Mouse (Mus musculus) testis, postnatal 14 days (tissue): Measurements from ENCODE around the gene AC109138.7.

Experiments used
- DNase-seq: peaks from one replicate; pipeline ENCODE4 v3.0.0; 2021; ENCODE audit warnings: low spot score

AC109138.7 gene

DNA sequence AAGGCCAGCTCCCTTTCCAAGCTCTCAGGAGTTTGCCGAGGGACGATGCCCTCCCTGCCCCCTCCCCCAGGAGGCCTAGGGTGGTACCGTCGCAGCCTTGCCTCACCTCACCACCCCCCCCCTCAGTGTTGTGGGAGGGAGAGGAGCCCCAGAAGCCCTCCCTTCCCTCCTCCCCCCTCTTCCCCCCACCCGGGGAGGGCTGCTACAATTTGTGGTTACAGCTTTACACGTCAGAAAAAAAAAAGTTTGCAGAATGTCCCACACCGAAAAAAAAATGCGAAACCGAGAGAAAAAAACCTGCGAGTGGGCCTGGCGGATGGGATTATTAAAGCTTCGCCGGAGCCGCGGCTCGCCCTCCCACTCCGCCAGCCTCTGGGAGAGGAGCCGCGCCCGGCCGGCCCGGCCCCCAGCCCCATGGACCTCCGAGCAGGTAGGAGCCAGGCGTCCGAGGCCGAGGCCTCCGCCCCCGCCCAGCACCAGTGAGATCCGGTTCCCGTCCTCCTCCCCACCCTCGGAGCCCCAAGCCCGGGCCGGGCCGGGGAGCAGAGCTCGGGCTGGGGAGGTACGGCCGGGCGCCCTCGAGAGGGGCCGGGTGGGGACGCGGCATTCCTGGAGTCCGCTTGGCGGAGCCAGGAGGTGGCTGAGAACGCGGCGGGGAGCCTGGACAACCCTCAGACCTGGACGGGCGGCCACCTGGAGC is at the start of gene AC109138.7, which contains the start of gene Clcf1:
Gene AC109138.7 (plus strand): TSS at position 287 of the 700 bp plus-strand sequence.
Gene Clcf1 (plus strand): TSS at position 168 of the 700 bp plus-strand sequence.
- DNase-seq, result peak; percentile 57

DNA sequence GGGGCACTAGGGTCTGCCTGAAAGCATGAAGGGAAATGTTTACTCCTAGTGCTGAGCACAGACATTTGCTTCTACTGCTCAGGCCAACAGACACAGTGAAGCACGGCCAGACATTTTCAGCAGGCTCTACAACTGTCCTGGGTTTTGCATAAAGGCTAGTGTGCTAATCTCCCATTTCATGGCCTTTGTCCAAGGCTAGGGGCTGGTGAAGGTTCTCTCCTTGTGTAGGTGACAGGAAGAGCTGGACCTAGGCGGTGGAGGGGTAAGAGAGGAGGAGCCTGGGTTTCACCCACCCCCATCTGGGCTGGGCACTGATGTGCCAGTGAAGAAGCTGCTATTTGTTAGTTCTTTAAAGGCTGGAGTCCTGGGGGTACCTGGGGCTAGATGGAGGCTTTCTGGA is 49.4 kb upstream of the AC109138.7 start:
- DNase-seq, result no peak

DNA sequence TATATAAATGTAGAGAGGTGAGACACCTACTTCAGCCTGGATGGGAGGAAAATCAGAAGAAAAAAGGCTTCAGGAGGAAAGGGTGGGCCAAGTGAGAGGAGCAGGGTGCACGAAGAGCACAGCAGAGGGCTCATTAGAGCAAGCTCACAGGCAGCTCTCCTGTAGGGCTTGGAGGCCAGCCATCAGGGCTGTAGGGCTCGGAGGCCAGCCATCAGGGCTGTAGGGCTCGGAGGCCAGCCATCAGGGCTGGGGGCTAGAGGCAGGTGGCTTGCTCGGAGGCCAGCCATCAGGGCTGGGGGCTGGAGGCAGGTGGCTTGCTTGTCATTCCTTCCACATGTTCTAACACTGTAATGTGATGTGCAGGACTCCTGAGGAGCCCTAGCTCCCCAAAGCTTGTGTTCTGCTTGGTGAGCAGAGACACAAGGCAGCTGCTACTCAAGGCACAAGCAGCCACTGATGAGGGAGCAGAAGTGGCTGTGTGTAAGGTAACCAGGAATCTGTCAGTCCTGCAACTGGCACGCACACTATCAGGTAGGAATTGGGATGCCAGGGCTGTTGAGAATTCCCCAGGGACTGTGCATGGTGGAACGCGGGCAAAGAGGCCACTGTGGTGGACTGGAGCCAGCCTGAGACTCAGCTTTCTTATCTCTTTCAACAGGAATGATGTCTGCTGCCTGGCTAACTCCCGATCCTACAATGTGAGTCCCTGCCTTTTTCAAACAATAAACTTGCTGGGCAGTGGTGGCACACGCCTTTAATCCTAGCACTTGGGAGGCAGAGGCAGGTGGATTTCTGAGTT is 47.3 kb upstream of the AC109138.7 start:
- DNase-seq, result no peak

DNA sequence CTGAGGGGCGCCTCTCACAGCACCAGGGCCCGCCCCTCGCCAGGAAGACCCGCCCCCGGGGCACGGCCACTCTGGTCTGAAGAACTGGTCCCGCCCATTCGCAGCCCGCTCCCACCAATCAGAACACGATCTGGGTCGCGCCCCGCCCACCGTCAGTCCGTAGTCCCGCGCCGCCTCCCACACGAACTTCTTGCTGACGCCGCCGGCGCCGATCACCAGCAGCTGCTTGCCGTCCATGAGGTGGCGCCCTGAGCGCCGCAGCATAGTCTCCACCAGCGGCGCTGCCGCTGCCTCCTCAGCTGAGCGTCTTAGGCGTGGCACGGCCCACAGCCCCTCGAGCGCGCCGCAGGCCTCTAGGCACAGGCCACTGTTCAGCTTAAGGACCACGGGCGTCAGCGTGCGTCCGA is 44.8 kb upstream of the AC109138.7 start:
- peak; percentile 99 for DNase-seq

DNA sequence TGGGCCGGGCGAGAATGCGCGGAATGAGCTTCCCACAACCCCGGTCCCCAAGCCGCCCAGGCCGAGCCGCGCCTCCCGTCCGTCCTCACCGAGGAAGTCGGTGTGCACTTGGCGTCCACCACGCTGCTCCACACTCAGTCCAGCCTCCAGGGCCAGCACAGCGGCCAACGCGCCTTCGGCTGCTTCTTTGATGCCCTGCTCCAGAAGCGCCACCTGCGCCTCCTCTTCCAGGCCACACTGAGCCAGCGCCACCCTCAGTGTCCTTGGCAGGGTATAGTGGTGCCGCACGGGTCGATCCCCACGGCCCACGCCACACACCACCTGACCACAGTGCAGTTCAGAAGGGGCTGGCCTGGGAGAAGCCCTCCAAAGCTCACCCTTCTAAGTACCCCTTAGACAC is 44.3 kb upstream of the AC109138.7 start:
- DNase-seq, result no peak

DNA sequence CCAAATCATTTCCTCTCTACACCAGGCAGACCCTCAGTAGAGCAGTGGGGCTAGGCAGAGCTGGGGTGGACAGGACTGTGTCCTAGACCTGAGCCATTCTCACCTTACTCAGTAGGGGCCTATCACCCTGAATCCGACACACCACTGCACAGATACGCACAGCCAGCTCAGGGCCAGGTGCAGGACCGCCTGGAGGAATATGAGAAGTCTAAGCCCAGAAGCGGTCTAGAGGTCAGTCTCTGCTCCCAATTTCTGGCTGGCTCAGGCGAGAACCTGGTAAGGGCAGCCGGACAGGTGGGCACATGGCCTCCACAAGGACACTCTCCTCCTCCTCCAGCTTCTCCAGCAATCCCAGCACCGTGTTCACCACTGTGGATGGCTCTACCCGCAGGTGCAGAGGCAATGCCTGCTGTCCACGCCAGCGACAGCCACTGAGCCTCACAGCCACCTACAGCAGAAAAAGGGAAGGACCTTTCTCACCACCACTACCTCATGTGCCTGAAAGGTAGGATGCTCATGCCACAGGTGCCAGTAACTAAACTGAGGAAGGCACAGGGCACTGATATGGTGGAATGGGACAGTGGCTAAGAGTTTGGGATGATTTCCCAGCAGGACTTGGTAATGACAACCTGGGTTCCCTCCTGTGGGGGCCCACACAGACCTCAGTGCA is 43.3 kb upstream of the AC109138.7 start:
- DNase-seq, result no peak

DNA sequence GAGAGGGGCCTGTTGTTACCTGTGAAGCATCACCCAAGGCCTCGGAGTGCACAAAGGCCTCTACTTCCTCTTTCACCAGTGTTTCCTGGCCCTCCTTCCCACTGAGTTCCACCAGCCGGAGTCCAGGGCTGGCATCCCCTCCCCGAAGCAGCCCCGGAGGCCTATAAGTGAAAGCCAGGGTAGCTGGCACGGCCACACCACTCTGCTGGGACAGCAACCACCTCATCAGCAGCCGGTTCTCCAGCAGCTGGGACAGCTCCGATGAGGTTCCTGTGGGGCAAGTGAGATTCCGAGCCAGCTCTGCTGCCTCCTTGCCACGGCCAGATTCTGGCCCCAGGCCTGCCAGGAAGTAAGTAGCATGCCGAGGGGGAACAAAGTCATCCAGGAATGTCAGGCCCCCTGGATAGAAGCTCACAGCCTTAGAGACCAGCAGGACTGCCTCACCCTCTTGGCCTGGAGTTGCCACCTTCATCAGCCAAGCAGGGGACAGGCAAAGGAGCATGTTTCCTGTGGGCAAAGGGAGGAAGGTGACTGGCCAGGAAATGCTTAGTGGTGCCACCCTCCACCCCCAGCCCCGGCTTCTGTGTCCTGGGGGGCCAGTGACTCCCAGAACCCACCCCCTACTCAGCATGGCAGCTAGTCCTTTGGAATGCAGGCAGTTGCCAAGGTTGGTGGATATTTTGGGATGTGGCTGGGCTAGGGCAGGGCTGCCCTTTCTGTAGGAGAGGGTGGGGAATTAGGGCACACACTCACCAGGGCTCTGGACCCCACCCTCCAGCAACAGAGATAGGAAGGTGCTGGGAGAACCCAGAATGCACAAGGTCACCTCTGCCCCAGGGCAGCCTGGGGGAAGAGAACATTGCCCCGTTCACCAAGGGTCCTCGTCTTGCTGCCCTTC is 42.5 kb upstream of the AC109138.7 start:
- DNase-seq, result no peak

DNA sequence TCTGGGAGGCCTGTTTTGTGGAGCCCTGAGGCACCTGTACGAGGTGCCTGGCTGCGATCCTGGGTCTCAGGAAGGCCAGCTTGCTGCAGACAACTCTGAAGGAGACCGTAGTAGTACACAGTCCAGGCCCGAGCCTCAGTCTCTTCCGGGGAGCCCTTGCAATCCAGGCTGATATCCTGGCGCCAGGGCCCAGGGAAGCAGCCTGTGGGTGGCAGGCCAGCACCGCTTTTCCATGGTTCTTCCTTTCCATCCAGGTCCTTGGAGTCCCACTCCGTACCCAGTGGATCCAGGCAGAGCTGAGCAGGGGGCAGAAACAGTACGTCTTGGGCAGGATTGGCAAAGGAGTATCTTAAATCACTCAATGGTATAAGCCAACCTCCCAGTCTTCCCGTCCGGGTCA is 41.2 kb upstream of the AC109138.7 start:
- DNase-seq, result no peak

DNA sequence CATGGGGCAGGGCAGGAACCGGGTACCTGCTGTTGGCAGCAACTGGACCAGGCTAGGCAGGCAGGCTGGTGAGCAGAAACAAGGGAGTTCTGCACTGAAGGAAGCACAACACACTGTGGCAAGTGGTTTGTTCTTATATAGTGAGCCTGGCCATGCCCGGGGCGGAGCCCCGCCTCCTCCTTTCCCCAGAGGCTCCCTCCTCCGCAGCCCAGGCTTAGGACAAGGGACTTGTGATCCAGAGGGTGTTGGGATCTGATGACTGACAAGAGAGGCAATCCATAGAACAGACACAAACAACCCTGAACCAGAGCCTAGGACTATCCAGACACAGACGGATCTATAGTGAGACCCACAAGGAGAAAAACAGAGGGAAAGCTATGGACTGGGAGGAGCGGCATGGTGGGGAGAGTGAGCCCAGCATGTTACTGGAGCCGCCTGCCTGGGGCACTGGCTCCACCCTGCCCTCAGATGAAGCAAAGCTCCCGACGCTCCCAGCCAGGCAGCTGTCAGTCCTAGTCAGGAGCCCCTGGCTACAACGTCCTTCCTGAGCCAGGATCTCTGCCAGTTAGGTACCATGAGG is 38.7 kb upstream of the AC109138.7 start, which contains the start of gene Carns1:
Gene Carns1 (minus strand): TSS at position 112 of the 580 bp plus-strand sequence.
- DNase-seq, result no peak

DNA sequence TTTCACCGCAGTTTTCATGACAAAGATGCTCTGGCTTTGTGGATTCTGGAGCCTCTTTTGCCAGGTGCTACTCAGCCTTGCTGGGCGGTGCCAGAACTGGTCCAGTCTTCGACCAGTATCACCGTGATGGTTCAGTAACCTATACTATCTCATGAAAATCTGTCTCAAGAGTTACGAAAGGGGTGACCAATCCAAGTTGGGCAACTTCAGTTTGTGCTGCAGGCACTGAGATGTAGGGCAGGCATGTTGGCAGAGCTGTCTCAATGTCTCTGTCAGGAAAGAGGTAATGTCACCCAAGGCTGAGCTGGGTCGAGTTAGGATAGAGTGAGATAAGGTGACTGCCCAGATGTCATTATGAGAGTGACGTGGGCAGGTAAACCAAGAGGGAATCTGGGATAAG is 33.7 kb upstream of the AC109138.7 start:
- DNase-seq, result no peak

DNA sequence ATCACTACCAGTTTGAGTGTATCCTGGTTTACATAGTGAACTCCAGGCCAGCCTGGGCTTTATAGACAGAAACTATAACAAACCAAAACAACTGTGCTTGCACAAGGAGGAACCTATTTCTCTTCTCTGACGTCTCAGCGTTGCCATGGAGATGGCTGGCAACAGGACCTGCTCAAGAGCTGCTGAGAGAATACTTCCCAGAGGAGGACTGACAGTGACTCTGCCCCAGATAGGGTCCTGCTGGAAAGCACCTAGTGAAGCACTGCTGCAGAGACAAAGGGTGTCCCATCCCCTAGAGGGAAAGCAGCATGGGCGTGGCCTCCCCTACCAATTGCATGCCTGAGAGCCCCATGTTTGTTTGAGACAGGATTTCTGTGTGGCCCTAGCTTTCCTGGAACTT is 32.3 kb upstream of the AC109138.7 start:
- no peak for DNase-seq

DNA sequence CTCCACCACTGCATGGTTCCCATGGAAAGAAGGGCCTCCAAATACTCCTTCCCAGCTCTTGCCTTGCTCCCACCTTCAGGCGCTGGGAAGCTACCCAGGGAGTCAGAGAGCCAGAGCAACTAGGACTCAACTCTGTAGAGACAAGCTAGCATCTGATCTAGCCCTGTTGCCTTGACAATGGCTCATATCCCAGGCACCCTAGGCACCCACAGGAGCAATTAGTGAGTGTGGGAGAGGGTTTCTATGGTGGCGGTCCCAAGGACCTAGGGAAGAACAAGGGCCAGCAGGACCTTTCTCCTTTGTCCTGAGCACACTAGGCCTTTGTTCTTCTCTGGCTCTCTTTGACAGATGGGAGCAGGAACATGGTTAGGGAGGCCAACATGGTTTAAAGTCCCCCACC is 30.5 kb upstream of the AC109138.7 start:
- DNase-seq, result no peak

DNA sequence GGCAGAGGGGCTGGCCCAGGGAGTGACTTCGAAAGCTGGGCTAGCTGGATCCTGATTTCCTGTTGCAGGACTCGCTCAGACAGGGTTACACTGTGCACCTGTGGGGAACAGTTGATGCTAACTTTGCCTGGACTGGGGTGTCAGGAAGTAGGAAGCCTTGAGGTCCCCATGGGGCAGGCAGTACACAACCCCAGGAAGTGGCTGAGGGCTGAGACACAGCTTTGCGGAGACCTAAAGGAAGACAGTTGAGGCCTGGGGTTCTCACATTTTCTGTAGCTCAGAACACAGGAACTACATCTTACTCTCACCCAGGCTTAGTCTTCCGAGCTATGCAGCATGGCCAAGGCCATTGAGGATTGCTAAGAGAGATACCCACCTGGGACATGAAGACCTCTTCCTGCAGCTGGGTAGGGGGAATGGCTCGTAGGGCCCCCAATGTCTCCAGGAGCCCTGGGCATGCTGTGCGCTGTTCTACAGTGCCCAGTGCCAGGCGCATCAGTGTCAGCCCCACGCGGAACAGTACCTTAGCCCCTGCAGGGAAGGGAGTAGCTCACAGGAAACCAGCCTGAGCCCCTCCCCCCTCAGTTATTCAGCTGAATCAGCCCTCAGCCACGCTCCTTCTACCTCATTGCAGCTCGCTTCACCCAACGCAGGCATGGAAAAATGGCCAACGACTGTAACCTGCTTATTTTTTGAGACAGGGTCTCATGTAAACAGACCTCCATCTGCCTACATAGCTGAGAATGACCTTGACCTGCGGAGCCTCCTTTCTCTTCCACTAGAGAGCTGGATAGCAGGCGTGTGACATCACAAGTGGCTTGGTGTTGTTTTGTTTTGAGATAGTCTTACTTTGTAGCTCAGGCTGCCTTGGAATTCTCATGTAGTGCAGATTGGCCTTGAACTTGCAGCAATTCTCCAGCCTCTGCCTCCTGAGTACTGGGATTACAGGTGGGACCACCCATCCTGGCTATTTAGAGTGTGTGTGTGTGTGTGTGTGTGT is 28.9 kb upstream of the AC109138.7 start:
- no peak for DNase-seq

DNA sequence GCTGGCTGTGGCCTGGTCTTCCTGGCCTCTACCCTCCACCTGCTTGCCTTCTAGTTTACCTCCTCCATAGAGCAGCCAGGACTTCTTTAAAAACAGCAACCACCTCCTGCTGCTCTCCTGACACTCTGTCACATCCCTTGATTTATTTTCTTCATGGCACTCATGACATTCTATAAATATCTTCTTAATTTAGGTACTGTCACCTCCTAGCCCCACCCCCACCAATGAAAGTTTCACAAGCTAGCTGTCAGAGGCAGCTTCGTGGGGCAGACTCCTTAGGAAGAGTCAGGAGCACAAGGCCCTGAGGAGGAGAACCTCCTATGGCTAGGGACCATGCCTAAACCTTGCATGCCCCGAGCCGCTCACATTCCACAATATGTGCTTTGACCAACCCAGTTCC is 26.9 kb upstream of the AC109138.7 start:
- no peak for DNase-seq

DNA sequence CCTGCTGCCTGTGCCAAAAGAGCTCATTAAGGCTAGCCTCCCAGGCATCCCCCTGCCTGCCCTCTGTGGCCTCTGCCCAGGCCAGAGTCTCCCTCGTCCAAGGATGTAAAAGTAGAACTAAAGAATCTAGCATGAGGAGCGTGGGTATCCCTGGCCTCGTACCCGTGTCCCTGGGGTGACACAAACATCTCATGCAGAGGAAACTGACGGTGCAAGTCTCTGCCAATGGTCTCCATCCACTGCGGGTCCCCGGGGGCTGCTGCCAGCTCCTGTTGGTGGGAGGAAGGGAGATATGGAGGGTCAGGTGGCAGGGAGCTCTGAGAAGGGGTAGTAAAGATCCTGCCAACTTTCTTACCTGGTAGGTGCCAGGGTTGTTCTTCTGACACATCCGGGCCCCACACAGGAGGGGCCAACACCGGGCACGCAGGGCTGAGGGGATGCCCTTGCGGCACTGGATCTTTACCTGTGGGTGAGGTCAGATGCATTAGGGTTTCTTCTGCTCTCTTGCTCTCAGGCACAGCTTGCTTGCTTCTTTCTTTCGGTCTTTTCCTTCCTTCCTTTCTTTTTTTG is 25.0 kb upstream of the AC109138.7 start:
- no peak for DNase-seq

DNA sequence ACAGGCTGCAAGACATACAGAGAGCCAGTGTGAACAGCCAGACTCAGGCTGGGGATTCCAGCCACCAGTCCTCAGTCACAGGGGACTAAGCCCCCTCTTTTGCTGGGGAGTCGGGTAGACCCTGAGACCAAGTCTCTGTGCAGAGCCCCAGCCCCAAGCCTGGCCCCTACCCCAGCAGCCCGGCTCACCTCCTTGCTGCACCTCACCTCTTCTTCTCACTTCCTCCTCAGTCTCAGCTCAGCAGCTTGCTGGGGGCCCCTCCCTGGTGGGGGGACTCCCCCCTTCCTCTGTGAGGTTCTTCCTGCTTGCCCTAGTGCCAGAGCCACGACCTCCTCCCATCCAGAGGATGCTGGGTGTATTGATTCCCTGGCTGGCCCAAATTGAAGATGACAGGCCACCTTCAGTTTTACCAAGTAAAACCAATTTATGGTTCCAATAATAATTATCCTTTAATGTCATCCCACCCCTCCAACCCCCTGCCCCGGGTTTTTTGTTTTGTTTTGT is 23.3 kb upstream of the AC109138.7 start, which contains the start of gene Tbc1d10c:
Gene Tbc1d10c (minus strand): TSS at position 454 of the 504 bp plus-strand sequence.
- DNase-seq, result no peak

DNA sequence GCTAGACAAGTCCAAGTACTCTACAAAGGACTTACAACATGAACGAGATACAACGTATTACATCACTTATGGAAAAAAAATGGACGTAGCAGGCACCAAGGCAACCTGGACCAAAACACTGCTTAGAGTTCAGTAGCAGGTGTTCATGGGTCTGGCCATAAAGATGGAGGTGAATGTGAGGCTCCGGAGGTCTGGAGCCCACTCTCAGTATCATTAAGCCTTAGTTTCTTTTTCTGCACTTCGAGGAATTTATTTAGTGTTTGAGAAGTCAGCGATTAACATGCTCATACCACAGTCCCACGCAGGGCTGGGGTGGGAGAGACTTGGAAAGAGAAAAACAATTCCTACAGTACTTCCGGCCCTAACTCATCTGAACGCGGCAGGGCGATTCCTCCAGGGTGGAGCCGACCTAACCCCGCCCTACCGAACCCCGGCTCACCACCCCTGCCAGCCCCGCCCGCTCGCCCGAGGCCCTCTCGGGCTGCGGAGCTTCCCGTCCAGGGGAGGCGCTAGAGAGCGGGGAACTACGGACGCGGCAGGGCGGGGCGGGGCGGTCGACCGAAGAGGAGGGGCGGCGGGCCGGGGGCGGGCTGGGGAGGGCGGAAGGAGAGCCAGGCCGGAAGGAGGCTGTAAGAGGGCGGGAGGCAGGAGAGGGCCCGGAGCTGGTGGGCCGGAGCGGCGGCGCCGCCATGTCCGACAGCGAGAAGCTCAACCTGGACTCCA is 22.5 kb upstream of the AC109138.7 start, which contains the start of gene Ppp1ca:
Gene Ppp1ca (plus strand): TSS at position 538 of the 723 bp plus-strand sequence.
- peak; percentile 93 for DNase-seq

DNA sequence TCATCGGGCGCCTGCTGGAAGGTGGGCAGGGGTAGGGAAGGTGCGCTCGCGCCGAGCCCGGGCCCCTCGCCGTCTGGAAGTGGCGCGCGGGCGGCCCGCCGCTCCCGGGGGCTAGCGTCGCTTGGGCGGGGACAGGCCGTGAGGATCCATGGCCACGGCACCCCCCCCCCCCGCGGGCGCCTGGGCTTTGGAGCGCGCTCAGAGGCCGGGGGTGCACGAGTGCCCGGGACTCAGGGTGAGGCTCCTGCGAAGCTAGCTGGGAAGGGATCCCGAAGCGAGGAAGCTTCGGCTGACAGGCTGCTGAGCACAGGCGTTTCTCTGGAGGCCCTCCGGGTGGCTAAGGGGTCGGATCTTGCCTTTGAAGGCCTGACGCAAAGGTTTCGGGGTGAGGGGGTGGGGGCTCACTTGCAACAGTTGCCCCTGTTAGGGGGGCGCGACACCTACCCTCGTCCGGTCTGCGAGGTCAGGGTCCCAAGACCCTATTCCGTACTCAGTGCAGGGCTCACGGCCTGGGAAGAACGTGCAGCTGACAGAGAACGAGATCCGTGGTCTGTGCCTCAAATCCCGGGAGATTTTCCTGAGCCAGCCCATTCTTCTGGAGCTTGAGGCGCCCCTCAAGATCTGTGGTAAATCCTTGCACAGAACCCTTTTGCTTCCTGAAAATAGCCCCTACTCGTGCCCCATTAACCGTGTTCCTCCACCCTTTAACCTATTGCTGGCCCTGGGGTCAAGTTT is 21.7 kb upstream of the AC109138.7 start:
- DNase-seq, result no peak
